Mouse (Mus musculus): ENCODE measurements around the gene Myadml2. TPM values are rescaled to one million over a fixed set of nuclear protein-coding genes. Genes with fewer than 3 reads are reported as not detected.

The Myadml2 gene
- total and polyA plus RNA-seq, 3 experiments, result not detected

GRCm38 (mm10) chr11:120626785-120627467 lies 21.0 kb downstream of the Myadml2 start:
- Histone ChIP-seq H3K27me3 (ENCODE audit: control insufficient read depth in 1 of 2, insufficient read depth in 2 of 2, low read length in 2 of 2) (no peaks in the 10 kb centered on the region), H3K9ac (ENCODE audit: control insufficient read depth, low read depth, low read length, poor library complexity, severe bottlenecking) (no peak overlapping the region), H3K4me3 (ENCODE audit: control insufficient read depth in 1 of 2, insufficient read depth in 1 of 2, low read depth in 2 of 2, low read length in 2 of 2) (no peak overlapping the region), H3K27ac (ENCODE audit: control insufficient read depth, low read depth, low read length) (no peak overlapping the region), H3K4me1 (ENCODE audit: control insufficient read depth in 1 of 2, insufficient read depth in 2 of 2, low read length in 2 of 2) (peaks cover 18 to 35% of the 10 kb centered on the region in 2 experiments), H3K36me3 (ENCODE audit: control insufficient read depth in 1 of 2, insufficient read depth in 2 of 2, low read length in 2 of 2) (peaks cover 3 to 31% of the 10 kb centered on the region in 2 experiments), H3K79me2 (ENCODE audit: control insufficient read depth, insufficient read depth, low read length, poor library complexity) (peaks cover 58% of the 10 kb centered on the region), H3K9me3 (replicated peaks; ENCODE audit: insufficient read depth, low read length) (no peaks in the 10 kb centered on the region)
- no peak for DNase-seq (ENCODE audit: low read depth, low spot score)
- TF ChIP-seq MAZ (IDR thresholded peaks at IDR 0.05; ENCODE audit: low read depth, low read length) (no peak), POLR2A (IDR thresholded peaks at IDR 0.05; ENCODE audit: control insufficient read depth in 1 of 2, insufficient read depth in 1 of 2, low read depth in 1 of 2, low read length in 2 of 2, poor library complexity in 1 of 2) (peak in 1 of 2 experiments; percentile 40; a peak in 2 of 4 replicates)

GRCm38 (mm10) chr11:120625152-120625775 lies 22.7 kb downstream of the Myadml2 start, which contains the start of gene Sirt7:
Sirt7 (minus strand) TSS chr11:120625240.
- Histone ChIP-seq H3K9me3 (replicated peaks; ENCODE audit: insufficient read depth, low read length) (no peaks in the 10 kb centered on the region), H3K79me2 (ENCODE audit: control insufficient read depth, insufficient read depth, low read length, poor library complexity) (peaks cover 41% of the 10 kb centered on the region), H3K36me3 (ENCODE audit: control insufficient read depth in 1 of 2, insufficient read depth in 2 of 2, low read length in 2 of 2) (peaks cover 3 to 17% of the 10 kb centered on the region in 2 experiments), H3K9ac (ENCODE audit: control insufficient read depth, low read depth, low read length, poor library complexity, severe bottlenecking) (peak within 1 kb of the TSS; percentile 92), H3K4me1 (ENCODE audit: control insufficient read depth in 1 of 2, insufficient read depth in 2 of 2, low read length in 2 of 2) (peaks cover 4 to 19% of the 10 kb centered on the region in 2 experiments), H3K27ac (ENCODE audit: control insufficient read depth, low read depth, low read length) (peak within 1 kb of the TSS; percentile 54), H3K4me3 (ENCODE audit: control insufficient read depth in 1 of 2, insufficient read depth in 1 of 2, low read depth in 2 of 2, low read length in 2 of 2) (peak within 1 kb of the TSS; percentile 82 to 93), H3K27me3 (ENCODE audit: control insufficient read depth in 1 of 2, insufficient read depth in 2 of 2, low read length in 2 of 2) (no peaks in the 10 kb centered on the region)
- DNase-seq (ENCODE audit: low read depth, low spot score), result no peak
- TF ChIP-seq ZMIZ1 (IDR thresholded peaks at IDR 0.05; ENCODE audit: low read depth, low read length) (peak; percentile 37; the same call in 1 of the 2 replicates), MYC (IDR thresholded peaks at IDR 0.05; ENCODE audit: low read depth, low read length) (no peak), POLR2AphosphoS2 (IDR thresholded peaks at IDR 0.05; ENCODE audit: low read length) (peak; percentile 62), TCF12 (IDR thresholded peaks at IDR 0.05; ENCODE audit: low read depth, low read length) (no peak), MAZ (IDR thresholded peaks at IDR 0.05; ENCODE audit: low read depth, low read length) (0 out of 2 replicates have a peak, but pooled peaks have one; percentile 13), TBP (IDR thresholded peaks at IDR 0.05; ENCODE audit: low read depth, low read length) (no peak), MXI1 (IDR thresholded peaks at IDR 0.05; ENCODE audit: low read depth, low read length) (no peak), POLR2A (IDR thresholded peaks at IDR 0.05; ENCODE audit: control insufficient read depth in 1 of 2, insufficient read depth in 1 of 2, low read depth in 1 of 2, low read length in 2 of 2, poor library complexity in 1 of 2) (peak in 1 of 2 experiments; percentile 15; a peak in 1 of 4 replicates), GATA1 (IDR thresholded peaks at IDR 0.05; ENCODE audit: low read depth, low read length) (no peak), BHLHE40 (IDR thresholded peaks at IDR 0.05; ENCODE audit: borderline replicate concordance, low read depth, low read length) (no peak), CHD1 (IDR thresholded peaks at IDR 0.05; ENCODE audit: low read depth, low read length) (0 out of 2 replicates have a peak, but pooled peaks have one; percentile 45)

- H3K27me3 ChIP-seq (ENCODE audit: control insufficient read depth in 1 of 2, insufficient read depth in 2 of 2, low read length in 2 of 2), result no peaks in the 10 kb centered on the region
- peak; percentile 92 for DNase-seq (ENCODE audit: low read depth, low spot score)
- peak overlapping the region; percentile 54 for H3K27ac ChIP-seq (ENCODE audit: control insufficient read depth, low read depth, low read length)
- H3K79me2 ChIP-seq (ENCODE audit: control insufficient read depth, insufficient read depth, low read length, poor library complexity), result peaks cover 35% of the 10 kb centered on the region
- H3K9me3 ChIP-seq (replicated peaks; ENCODE audit: insufficient read depth, low read length), result no peaks in the 10 kb centered on the region
- peaks cover 0 to 13% of the 10 kb centered on the region in 2 experiments; a peak in 3 of 4 replicates for H3K4me1 ChIP-seq (ENCODE audit: control insufficient read depth in 1 of 2, insufficient read depth in 2 of 2, low read length in 2 of 2)
- peak overlapping the region; percentile 92 for H3K9ac ChIP-seq (ENCODE audit: control insufficient read depth, low read depth, low read length, poor library complexity, severe bottlenecking)
- peak overlapping the region; percentile 82 to 93 for H3K4me3 ChIP-seq (ENCODE audit: control insufficient read depth in 1 of 2, insufficient read depth in 1 of 2, low read depth in 2 of 2, low read length in 2 of 2)
- peaks cover 3 to 12% of the 10 kb centered on the region in 2 experiments for H3K36me3 ChIP-seq (ENCODE audit: control insufficient read depth in 1 of 2, insufficient read depth in 2 of 2, low read length in 2 of 2)
- TF ChIP-seq TBP (IDR thresholded peaks at IDR 0.05; ENCODE audit: low read depth, low read length) (peak; percentile 80), RAD21 (IDR thresholded peaks at IDR 0.05; ENCODE audit: low read depth, low read length) (no peak), SIN3A (IDR thresholded peaks at IDR 0.05; ENCODE audit: low read length) (peak; percentile 91; the same call in 1 of the 2 replicates), MXI1 (IDR thresholded peaks at IDR 0.05; ENCODE audit: low read depth, low read length) (peak; percentile 48), HCFC1 (IDR thresholded peaks at IDR 0.05; ENCODE audit: low read depth, low read length) (peak; percentile 91), POLR2AphosphoS5 (IDR thresholded peaks at IDR 0.05; ENCODE audit: borderline replicate concordance, low read depth, low read length) (no peak), MAX (IDR thresholded peaks at IDR 0.05; ENCODE audit: low read length) (peak; percentile 61; the same call in 1 of the 2 replicates), TCF12 (IDR thresholded peaks at IDR 0.05; ENCODE audit: low read depth, low read length) (peak; percentile 58; the same call in 1 of the 2 replicates), RCOR1 (IDR thresholded peaks at IDR 0.05; ENCODE audit: low read depth, low read length) (no peak), ZKSCAN1 (IDR thresholded peaks at IDR 0.05; ENCODE audit: low read depth, low read length) (no peak), NRF1 (IDR thresholded peaks at IDR 0.05; ENCODE audit: insufficient read depth, low read depth, low read length, poor library complexity, severe bottlenecking) (peak; percentile 98), ETS1 (IDR thresholded peaks at IDR 0.05; ENCODE audit: low read depth, low read length) (peak; percentile 16; the same call in 1 of the 2 replicates), USF1 (IDR thresholded peaks at IDR 0.05; ENCODE audit: low read depth, low read length) (peak; percentile 5; the same call in 1 of the 2 replicates), CTCF (IDR thresholded peaks at IDR 0.05 in 2 of 3, conservative IDR thresholded peaks at IDR 0.05 in 1 of 3; ENCODE audit: control insufficient read depth in 1 of 3, insufficient read depth in 1 of 3, low read depth in 2 of 3, low read length in 3 of 3, poor library complexity in 1 of 3, severe bottlenecking in 1 of 3) (0 out of 6 replicates have a peak, but pooled peaks of 1 of the 3 experiments have one; percentile 0)
Measured at GRCm38 (mm10) chr11:120624680-120625111, 23.3 kb downstream of the Myadml2 start.

Measured in MEL (cell line).